Mouse (Mus musculus) gastrocnemius, postnatal 4 days (tissue): ENCODE results near the gene Nomo1. TPM values are rescaled to one million over a fixed set of nuclear protein-coding genes. Genes with fewer than 3 reads are reported as not detected.

Experiments used
- DNase-seq, 2 experiments: peaks; one replicate each; pipeline ENCODE4 v3.0.0; 2021 to 2022; ENCODE audit warnings: low spot score in 2 of 2, mixed read lengths in 2 of 2
- long read RNA-seq, 2 experiments: library from polyadenylated mRNA; stranded (forward); transcript quantifications; one replicate each; pipeline ENCODE4 v2.0.0; 2021
- total RNA-seq, 2 experiments: library from RNA; stranded (reverse); gene quantifications; 2 replicates each; pipeline ENCODE4 v1.2.3; 2021

Gene Nomo1
- 10 to 100 TPM; 44.1 to 47.6 TPM for total RNA-seq
- long read RNA-seq, experiment 1, full-length matches to known transcripts = 8 of 20 reads
- long read RNA-seq, experiment 1, partial matches to known transcripts = 8 of 20 reads
- long read RNA-seq, experiment 1, other reads (novel, unspliced or antisense) = 4 of 20 reads
- long read RNA-seq, experiment 2, full-length matches to known transcripts = 16 of 42 reads
- long read RNA-seq, experiment 2, partial matches to known transcripts = 24 of 42 reads
- long read RNA-seq, experiment 2, other reads (novel, unspliced or antisense) = 2 of 42 reads

- DNase-seq = peak; percentile 93 to 97
Observed at GRCm38 (mm10) chr7:46033109-46033869, at the start of gene Nomo1. TSS of gene Nomo1 (plus strand) at chr7:46033698.

DNA sequence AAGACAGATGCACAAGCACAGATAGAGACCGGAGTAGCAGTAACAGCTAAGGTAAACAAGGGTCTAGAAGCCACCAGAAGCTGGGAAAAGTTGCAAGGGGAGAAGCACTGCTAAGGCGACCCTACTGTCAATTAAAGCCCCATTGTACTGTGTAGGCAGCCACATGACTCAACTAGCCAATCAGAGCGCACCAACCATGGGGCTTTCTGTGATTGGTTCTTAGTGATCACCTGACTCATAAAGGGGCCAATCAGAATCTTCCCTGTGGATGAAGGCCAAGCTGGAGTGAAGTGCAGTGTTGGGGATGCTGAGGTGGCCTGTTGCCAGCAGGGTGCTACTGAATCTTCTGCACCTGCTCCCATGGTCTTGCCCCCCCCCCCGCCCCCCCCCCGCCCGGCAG lies 46.6 kb upstream of the Nomo1 start:
- DNase-seq = no peak

DNA sequence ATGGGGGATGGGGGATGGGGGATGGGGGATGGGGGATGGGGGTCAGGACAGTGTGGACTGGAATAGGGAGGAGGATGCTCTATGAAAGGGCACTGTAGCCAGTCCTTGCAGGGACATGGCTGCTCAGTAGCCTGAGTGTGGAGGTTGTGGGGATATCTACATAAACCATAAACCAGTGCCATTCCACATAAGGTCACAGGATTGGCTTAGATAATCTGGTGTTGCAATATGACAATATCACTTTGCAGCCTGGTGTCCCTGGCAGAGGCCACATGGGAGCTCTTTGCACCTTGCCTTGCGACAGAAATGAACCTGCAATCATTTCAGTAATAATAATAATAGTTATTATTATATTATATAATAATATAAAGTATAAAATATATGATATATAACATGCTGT lies 45.2 kb upstream of the Nomo1 start:
- DNase-seq = no peak

DNA sequence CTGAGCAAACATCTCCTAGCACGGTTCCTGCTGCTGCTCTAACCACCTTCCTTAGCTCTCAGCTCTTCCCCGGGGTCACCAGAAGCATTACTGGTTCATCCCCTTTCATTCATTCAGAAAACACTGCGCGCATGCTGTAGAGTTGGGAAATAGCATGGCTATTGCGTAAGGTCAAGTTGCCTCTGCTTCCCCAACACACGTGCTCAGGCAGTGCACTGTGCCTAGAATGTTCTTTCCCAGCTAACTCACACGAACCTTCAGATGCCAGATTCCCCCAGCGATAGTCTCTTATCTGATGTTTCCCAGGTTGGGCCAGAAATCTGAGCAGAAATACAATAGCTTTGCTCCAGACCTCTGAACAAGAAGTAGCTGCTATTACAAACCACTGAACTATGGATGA lies 41.0 kb upstream of the Nomo1 start:
- DNase-seq = no peak

- DNase-seq = no peak
Observed at GRCm38 (mm10) chr7:46000577-46000976, 32.9 kb upstream of the Nomo1 start.

GRCm38 (mm10) chr7:46002748-46003147 lies 30.8 kb upstream of the Nomo1 start:
- no peak for DNase-seq

DNA sequence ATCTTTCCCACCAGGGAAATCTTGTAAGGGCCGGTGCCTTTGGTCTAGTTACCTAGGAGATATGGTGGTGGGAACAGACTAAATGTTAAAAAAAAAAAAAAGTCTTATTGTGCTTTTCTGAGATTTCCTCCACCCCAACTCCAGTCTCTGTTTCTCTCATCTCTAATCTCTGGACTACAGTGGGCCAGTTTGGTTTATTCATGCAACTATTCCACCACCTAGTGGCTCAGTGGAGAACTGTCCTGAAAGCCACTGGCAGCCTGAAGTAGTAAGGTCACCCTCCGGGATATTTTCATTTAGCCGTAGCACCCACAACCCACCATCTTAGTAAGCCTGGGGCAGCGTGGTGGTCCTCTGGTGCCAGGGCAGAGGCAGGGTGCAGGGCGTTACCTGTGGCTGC lies 23.9 kb upstream of the Nomo1 start:
- DNase-seq = peak in 1 of 2 experiments; percentile 56

- DNase-seq = no peak
Observed at GRCm38 (mm10) chr7:46012121-46012520, 21.4 kb upstream of the Nomo1 start.

DNA sequence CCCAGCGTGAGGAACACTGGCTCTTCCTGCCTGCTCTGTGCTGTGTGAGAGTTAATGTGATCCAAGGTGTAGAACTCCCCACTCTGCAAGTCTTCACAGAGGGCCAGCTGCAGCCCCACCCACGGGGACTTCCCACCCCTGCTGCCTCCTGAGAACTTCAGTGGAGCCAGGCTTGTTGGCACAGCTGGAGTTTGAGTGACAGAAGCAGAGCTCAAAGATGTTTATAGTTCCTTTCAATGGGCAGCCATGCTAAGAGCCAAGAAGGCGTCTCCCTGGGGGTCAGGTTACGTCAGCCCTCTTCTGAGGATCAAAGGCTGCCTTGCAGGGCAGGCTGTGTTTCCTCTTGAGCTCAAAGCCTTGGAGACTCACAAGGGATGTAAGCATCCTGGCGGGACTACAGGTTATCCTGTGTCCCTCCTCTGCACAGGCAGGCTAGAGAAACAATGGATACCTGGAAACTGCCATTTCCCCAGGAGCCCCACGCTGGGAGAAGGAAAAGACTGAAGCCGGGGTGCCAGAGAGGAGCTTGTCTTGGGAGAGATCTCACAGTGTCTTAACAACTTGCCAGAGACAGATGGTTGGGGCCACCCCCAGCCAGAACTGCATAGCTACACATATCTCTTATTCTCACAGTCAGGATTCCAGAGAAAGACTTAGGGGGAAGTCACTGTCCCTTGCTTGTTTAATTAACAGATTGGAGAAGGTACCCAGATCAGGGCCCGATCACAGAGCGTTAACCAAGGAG lies 20.1 kb upstream of the Nomo1 start:
- DNase-seq = peak in 1 of 2 experiments; percentile 40

DNA sequence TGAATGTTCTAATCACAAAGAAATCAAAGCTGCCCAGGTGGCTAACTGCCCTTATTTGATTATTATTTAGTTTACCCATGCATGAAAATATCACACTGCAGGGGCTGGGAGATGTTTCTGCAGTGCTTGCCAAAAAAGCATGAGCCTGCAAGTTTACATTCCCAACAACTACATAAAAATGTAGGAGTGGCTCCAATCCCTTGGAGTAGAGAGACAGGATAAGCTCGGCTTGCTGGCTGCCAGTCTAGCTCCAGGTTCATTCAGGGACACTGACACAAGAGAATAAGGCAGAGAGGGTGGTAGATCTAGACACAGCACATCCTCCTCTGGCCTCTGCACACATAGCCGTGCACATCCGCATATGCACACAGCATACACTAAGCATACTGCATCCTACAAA lies 13.9 kb upstream of the Nomo1 start:
- DNase-seq = no peak

DNA sequence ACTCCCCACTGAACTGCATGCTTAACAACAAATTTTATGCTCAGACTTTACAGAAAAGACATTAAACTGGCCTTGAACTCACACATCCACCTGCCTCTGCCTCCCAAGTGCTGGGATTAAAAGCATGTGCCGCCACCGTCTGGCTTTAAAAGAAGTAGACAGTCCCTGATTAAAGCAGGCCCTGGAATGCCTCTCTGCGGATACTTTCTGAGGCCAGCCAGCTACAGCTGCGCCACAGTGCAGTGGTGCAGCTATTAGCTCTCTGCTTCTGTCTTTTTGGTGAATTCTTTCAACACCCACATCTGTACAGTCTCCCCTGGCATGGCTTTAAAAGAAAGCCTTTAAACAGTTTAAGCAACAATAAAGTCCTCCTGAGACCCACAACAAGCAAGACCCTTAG lies 11.5 kb upstream of the Nomo1 start:
- DNase-seq = no peak

GRCm38 (mm10) chr7:46025436-46025835 lies 8.1 kb upstream of the Nomo1 start:
- DNase-seq = no peak

GRCm38 (mm10) chr7:46028681-46029080 lies 4.8 kb upstream of the Nomo1 start:
- DNase-seq = no peak

- no peak for DNase-seq
Observed at GRCm38 (mm10) chr7:46029299-46030144, 4.0 kb upstream of the Nomo1 start.

DNA sequence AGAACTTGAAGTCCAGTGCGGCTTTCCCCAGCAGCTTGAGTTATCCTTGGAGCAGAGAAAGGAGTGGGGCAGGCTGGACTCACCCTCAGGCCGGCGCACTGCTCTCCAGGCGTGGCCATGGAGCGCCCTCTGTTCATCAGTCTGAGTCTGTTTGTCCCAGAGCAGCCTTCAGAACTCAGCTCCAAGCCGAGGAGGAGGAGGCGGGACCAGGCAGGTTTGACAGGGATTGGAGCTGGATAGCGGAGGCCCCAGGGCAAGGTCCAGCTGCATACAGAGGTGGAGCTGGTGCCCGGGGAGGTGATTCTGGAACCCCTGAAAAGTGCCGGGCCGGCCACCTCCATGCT lies 3.4 kb upstream of the Nomo1 start, which contains the start of gene Abcc6:
Gene Abcc6, minus strand, starts transcription at position 158 of the 344 bp plus-strand sequence.
- DNase-seq = no peak

DNA sequence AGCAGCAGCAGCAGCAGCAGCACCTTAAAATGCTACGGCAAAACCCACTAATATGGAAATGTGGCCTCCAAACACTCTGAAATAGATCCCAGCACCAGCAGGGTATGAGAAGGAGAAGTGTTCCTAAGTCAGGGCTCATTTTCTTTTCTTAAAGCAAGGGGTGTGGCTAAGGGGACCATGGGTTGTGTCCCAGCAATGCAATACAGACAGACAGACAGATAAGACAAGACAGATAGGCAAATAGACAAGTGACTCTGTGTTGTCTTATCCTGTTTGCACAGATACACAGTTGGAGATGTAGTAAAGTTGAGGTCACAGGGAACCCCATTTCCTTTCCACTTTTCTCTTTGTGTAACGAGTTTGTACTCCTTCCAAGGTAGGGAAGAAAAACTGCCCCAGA lies 2.4 kb upstream of the Nomo1 start:
- DNase-seq = no peak

DNA sequence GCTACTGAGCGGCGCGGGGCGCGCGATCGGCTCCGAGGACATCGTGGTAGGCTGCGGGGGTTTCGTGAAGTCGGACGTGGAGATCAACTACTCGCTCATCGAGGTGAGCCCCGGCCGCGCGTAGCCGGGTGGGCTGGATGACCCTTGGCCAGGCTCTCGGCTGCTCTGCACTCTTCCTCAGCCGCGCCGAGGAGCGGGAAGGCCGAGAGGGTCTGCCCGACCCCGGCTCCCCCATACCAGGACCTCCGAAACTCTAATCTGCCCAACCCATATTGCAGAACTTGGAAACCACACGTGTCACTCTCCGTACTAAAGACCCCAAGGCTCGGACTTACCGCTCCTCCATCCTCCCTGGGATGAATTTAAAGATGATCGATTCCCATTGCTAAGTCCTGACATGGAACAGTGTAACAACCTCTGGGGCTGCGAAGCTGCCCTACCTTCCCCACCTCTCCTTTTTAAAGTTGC lies 406 bp downstream of the Nomo1 start:
- DNase-seq = no peak

DNA sequence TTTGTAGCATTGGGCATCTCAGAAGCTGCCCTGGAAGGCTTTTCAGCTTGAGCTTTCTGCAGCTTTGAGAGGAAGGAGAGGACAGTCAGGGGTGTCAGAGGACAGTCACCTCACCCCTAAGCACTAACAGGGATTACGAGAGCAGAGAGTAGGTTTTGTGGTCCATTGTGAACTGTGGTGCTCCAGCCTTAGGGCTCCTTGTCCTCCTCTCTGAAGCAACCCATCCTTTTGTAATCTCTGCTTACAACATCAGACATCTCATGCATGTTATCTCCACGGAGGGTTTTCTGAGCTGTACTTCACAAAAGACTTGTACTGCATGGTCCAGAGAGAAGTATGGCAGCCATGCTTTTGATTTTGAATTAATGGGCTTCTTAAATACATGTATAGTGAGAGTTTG lies 1.5 kb downstream of the Nomo1 start:
- no peak for DNase-seq

DNA sequence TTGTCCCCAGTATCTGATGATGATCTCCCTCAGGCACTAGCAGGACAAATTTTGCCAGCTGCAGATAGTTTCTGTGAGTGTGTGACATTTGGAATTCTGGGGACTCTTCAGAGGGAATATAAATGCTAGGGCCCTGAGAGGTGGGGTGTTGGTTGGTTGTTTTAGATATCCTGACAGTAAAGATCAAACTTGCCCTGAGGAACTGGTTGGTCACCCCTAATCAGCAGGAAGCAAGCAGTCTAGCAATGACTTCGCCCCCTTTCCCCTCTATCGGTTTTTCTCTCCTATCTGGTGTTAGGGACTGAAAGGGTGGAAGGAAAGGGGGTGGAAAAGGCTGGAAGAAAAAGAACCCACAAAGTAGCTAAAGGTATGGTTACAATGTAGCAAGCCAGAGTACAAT lies 2.0 kb downstream of the Nomo1 start:
- DNase-seq = no peak

- no peak for DNase-seq
Observed at GRCm38 (mm10) chr7:46037433-46037832, 3.9 kb downstream of the Nomo1 start.

DNA sequence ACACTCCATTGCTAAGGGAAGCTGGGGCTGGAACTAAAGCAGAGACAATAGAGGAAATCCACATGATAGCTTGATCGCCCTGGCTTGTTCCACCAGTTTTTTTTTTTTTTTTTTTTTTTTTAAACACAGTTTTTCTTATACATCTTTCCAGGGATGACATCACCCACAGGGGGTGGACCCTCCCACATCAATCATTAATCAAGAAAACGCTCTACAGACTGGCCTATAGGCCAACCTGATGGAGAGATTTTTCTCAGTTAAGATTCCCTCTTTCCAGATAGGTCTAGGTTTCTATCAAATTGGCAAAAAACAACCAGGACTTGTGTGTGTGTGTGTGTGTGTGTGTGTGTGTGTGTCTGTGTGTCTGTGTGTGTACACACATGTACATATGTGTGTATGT lies 6.4 kb downstream of the Nomo1 start:
- no peak for DNase-seq
